Mouse (Mus musculus) gastrocnemius, postnatal 36 days (tissue): Measurements from ENCODE around the gene Pik3c2a. TPM values are rescaled to one million over a fixed set of nuclear protein-coding genes. Genes with fewer than 3 reads are reported as not detected.

Experiments used
- DNase-seq, 2 experiments: peaks; one replicate each; pipeline ENCODE4 v3.0.0; 2022
- intact Hi-C: fragments of 180-260 bp; cut with DNase I; formaldehyde crosslinking; loops from one replicate; pipeline ENCODE4 v1.15.1; 2025
- total RNA-seq, 2 experiments: library from RNA; stranded (reverse); gene quantifications; 2 replicates each; pipeline ENCODE4 v1.2.3; 2021

Gene Pik3c2a
- total RNA-seq, 2 experiments from 2014 or later = 7.1 to 7.6 TPM

DNA sequence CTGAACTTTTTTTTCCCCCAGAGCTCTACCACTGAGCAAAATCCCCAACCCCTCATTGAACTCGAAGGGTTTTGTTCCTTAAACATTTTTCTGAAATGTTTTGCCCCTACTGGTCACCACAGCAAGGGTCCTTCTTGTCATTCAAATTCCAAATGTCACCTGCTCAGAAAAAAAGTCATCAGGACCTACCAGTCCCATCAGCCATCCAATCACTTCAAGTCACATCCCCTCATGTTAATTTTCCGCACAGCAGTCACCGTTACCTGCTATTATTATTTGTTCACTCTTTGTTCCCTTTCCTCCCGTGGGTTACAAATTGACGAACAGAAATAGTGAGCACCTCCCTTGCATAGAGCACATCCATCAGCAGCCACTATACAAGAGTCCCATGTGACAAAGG lies 136.6 kb downstream of the Pik3c2a start:
- no peak for DNase-seq
- intact Hi-C loops = no loop called here

DNA sequence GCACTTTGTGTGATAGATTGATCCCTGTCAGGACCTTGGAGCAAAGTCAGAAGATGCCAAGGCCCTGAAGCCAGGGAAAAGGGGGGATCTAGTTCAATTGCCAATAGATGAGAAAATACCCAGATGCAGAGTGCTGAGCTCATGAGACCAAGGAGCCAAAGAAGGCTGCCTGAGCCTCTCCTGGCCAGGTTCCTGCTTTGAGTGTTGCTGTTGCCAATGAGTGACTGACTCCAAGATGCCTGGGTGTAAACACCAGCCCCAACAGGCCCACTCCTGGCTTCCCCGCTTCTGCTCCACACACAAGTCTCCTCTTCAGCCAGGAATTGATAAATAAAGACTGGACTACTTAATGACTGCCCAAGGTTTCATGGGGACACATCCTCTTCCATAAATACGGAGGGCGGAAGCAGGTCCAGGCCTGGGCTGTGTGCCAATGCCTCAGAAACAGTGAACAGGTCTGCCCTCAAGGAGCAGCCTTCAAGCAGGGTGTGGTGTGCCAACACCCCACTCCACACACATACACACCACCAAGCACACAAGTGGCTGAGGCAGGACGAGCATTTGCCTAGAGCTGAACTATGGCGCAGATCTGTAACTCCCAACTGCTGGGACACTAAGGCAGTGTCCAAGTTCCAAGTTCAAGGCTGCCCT lies 141.5 kb downstream of the Pik3c2a start:
- no peak for DNase-seq
- intact Hi-C loops = no loop called here

DNA sequence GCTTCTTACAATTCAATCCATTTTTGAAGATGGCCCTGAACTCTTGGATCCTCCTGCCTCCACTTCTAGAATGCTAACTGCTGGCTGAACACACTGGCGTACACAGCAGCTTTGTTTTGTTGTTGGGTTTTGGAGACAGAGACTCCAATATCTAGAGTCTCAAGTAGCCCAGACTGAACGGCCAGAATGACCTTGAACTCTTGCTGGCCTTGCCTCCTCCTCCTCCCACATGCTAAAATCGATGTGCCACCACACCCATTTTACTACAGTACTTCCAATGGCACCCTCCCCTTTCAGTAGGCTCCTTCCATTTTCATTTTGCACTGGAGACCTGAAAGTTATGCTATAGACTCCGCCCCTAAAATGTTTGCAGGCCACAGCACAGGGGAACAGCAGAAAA lies 142.1 kb downstream of the Pik3c2a start:
- no peak for DNase-seq
- intact Hi-C loops = no loop called here

DNA sequence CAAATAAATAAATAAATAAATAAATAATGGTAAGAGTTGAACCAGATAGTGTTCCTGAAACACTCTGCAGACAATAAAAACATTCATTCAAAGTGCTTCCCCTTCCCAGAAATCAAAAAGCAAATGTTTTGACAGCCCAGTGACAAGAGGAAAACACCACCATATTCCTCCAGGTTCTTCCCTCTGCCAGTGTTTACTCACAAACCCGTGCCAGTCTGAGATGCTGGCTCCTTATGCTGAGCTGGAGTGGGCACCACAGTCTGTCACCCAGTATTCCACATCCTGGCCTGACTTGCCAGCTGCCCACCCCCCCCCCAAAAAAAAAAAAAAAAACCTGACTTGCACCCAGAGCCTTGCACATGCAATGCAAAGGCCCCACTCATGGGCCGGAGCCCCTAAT lies 144.4 kb downstream of the Pik3c2a start:
- intact Hi-C loops = no loop called here

DNA sequence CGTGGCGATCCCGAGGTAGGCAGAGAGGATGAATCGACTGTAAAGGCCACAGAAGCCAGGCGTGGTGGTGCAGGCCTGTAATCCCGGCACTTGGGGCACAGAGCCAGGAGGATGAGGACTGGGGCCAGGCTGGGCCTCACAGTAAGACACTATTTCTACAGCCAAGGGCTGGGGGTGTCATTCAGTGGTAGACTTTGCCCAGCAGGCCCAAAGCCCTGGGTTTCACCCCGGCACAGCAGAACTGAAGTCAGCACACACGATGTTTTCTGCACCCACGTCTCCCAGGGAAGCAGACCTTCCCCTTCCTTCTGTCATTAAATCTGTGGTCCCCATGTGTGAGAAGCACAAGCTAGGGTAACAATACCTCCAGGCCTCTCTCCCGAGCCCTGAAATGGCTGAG lies 144.9 kb downstream of the Pik3c2a start:
- intact Hi-C loops = no loop called here
- DNase-seq = no peak

More for the DNA sequence above, 144.4 kb downstream of the Pik3c2a start:
- no peak for DNase-seq

DNA sequence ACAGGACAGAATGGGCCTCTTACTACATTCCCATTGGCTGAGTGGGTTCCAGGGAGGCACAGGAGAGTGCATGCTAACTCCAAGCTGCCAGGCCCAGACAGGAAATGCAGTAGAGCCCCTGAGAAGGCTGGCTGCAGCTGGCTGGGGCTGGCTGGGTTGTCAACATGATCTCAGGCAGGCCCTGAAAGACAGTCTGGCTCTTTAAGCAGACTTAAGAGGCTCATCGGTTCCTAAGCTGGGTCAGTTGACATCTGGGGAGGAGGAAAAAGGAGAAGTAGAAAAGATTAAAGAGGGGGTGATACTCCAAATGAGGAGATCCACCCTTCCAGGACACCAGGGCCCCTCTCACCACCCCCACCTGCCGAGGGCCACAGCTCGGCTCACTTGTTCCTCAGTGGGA lies 148.3 kb downstream of the Pik3c2a start:
- no peak for DNase-seq
- intact Hi-C loops = no loop called here

DNA sequence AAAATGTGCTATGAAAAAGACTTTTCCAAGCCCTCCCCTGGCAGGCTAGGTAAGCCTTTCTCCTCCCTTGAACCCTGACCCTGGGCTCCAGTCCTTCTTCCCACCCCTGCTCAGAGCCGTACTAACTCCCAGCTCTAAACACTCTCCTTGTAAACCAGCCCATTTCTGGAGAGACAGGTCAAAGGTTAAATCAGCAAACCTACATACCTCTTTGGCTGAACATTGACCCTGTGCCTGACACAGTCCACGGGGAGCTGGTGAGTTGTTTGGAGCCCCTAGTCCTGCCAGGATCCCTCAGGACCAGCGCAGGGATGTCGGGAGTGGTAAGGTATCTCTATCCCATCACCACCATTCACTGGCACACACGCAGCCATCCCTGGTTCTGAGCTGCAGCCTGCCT lies 150.9 kb downstream of the Pik3c2a start:
- intact Hi-C loops = no loop called here
- no peak for DNase-seq

DNA sequence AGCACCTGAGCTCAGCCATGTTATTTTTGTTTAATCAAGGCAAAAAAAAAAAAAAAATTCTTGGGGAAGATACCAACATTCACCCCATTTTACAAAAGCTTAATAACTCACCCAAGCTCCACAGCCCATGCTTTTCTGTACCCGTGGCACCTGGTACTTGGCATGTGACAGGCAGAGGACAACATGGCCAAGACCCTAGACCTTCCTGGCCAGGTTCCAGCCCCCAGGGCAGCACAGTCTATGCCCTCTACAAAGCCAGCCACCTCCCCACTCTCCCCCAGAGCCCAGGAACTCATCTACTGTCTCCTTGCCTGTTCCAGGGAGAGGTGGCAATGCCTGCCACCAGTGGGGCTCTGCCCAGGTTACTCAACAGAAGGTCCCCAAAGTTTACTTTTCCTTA lies 152.7 kb downstream of the Pik3c2a start:
- intact Hi-C loops = no loop called here
- no peak for DNase-seq

DNA sequence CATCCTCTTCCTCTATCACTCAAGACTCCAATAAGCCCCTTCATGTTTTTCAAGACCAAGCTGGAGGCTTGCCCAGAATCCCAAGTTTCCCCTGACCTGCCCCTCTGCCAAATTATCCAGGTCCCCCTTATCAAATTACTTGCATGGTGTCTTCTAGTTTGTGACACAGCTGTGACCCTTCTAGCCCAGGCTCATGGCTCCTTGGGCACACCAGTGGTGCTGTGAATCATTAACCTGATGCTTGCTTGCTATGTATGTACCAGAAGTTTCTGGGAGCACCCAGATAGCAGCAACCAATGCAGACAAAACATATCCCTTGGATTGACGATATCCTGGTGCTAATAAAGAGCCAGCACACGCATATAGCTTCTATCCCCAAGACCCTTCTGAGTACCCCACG lies 154.3 kb downstream of the Pik3c2a start:
- no peak for DNase-seq
- intact Hi-C loops = no loop called here

DNA sequence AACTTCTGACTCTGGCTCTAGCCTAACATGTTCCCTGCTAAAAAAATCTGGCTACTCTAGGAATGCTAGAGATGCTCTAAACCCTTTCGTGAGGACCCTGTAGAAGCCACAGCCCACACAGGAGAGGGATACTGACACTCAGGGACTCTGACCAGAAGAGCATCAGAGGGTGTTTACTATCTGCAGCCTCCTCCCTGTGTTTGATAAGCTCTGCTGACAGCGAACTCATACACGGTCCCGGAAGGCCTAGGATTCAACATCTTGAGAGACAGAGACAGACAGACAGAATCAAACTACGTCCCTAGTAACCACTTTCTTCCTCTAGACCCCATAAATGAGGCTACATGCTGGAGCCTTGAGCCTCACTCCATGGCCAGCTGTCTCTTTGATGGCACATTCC lies 155.3 kb downstream of the Pik3c2a start:
- intact Hi-C loops = no loop called here
- DNase-seq = no peak

Other genes with a start within 250 kb of the Pik3c2a start
- gene Plekha7, start 135.1 kb downstream of the Pik3c2a start, total RNA-seq = 1 to 10 TPM in 1 of 2 experiments, under 1 TPM in 1; 0.69 to 1.6 TPM
- 100 to 1,000 TPM; 207 to 275 TPM for gene Rps13, start 109.3 kb downstream of the Pik3c2a start, total RNA-seq
- gene Nucb2, start 60.9 kb upstream of the Pik3c2a start, total RNA-seq = 1 to 10 TPM; 4.2 to 6.2 TPM